Mouse (Mus musculus) liver, adult 2 months (tissue): Measurements from ENCODE around the gene 4930404N11Rik. TPM values are rescaled to one million over a fixed set of nuclear protein-coding genes. Genes with fewer than 3 reads are reported as not detected.

Experiments
- DNase-seq: peaks from one replicate; pipeline ENCODE4 v3.0.0-alpha.2; 2011; ENCODE audit warnings: low read depth, low spot score; ENCODE audit errors: extremely low read depth
- H3K27ac ChIP-seq: fragments of 200-500 bp; replicated peaks from 2 replicates; pipeline ENCODE4 v1.5.1; 2012; ENCODE audit warnings: low read depth, mild to moderate bottlenecking, control low read depth, inconsistent platforms, low read length; ENCODE audit not compliant: insufficient read depth
- H3K27me3 ChIP-seq: fragments of 200-500 bp; 2 replicates; pipeline ENCODE4 v1.6.1; 2012; ENCODE audit warnings: mild to moderate bottlenecking, moderate library complexity, low read length, inconsistent platforms; ENCODE audit not compliant: control insufficient read depth, insufficient read depth
- H3K36me3 ChIP-seq: fragments of 200-500 bp; 2 replicates; pipeline ENCODE4 v1.6.1; 2012; ENCODE audit warnings: low read length, inconsistent platforms; ENCODE audit not compliant: control insufficient read depth, insufficient read depth
- H3K4me1 ChIP-seq: fragments of 200-500 bp; 2 replicates; pipeline ENCODE4 v1.6.1; 2011; ENCODE audit warnings: low read length; ENCODE audit not compliant: control insufficient read depth, insufficient read depth
- H3K4me3 ChIP-seq: fragments of 200-500 bp; 2 replicates; pipeline ENCODE4 v1.5.1; 2011; ENCODE audit warnings: low read depth, mild to moderate bottlenecking, control low read depth, low read length, moderate library complexity; ENCODE audit not compliant: insufficient read depth
- H3K79me2 ChIP-seq: fragments of 200-500 bp; 2 replicates; pipeline ENCODE4 v1.6.1; 2012; ENCODE audit warnings: inconsistent platforms, mild to moderate bottlenecking, low read length, moderate library complexity; ENCODE audit not compliant: control insufficient read depth, insufficient read depth
- H3K9ac ChIP-seq: fragments of 200-500 bp; 2 replicates; pipeline ENCODE4 v1.6.1; 2012; ENCODE audit warnings: low read depth, mild to moderate bottlenecking, control low read depth, inconsistent platforms, low read length
- CTCF ChIP-seq: fragments of 200-500 bp; IDR thresholded peaks from 2 replicates; pipeline ENCODE4 v1.5.1; 2011; ENCODE audit warnings: low read depth, low read length, control low read depth
- POLR2A ChIP-seq: fragments of 200-500 bp; IDR thresholded peaks from 2 replicates; pipeline ENCODE4 v1.6.1; 2011; ENCODE audit warnings: low read length, control low read depth; ENCODE audit not compliant: insufficient read depth; ENCODE audit errors: extremely low read depth
- WGBS: fragments of 180-500 bp; shearing (Covaris S2); methylation state at CpG from one replicate; pipeline ENCODE4 v1.1.7; 2018; 5-methylcytosine and 5-hydroxymethylcytosine counted together
- polyA plus RNA-seq: library from polyadenylated mRNA; depleted of rRNA; stranded (reverse); fragments of >200 nt; gene quantifications from 2 replicates; pipeline ENCODE4 v1.2.3, GENCODE M21; 2012; rRNA removed
- total RNA-seq: library from RNA; depleted of rRNA; stranded (reverse); fragments of >200 nt; gene quantifications from 2 replicates; pipeline ENCODE4 v1.2.3, GENCODE M21; 2014; rRNA removed

4930404N11Rik gene
- total RNA-seq (0.47 TPM in 1 of 2 replicates, not detected in the other), polyA plus RNA-seq (0.12 and 0.37 TPM in 2 replicates)

GRCm38 (mm10) chr10:81365672-81366476 is at the start of gene 4930404N11Rik:
Gene 4930404N11Rik, minus strand, starts transcription at chr10:81365816.
- no peak for DNase-seq
- WGBS, result 55% methylated on average over 12 of the region's 12 CpGs
- TF ChIP-seq POLR2A (no peak), CTCF (no peak)
- Histone ChIP-seq H3K27me3 (no peaks in the 10 kb centered on the region), H3K27ac (no peak within 1 kb of the TSS), H3K36me3 (no peaks in the 10 kb centered on the region; the same call in 1 of the 2 replicates), H3K4me1 (no peaks in the 10 kb centered on the region), H3K9ac (no peak within 1 kb of the TSS), H3K79me2 (no peaks in the 10 kb centered on the region), H3K4me3 (no peak within 1 kb of the TSS)

GRCm38 (mm10) chr10:81415146-81415545 is 49.5 kb upstream of the 4930404N11Rik start:
- DNase-seq, result no peak
- TF ChIP-seq CTCF, result no peak
- no peak for TF ChIP-seq POLR2A
- peaks cover 40% of the 10 kb centered on the region for H3K79me2 ChIP-seq
- peak overlapping the region; percentile 32 for H3K9ac ChIP-seq
- no peaks in the 10 kb centered on the region for H3K27me3 ChIP-seq
- WGBS, result 61% methylated on average over 5 of the region's 5 CpGs
- peak overlapping the region; percentile 89 for H3K27ac ChIP-seq
- H3K4me1 ChIP-seq, result peaks cover 83% of the 10 kb centered on the region
- H3K36me3 ChIP-seq, result no peaks in the 10 kb centered on the region
- no peak overlapping the region for H3K4me3 ChIP-seq

- peak overlapping the region; percentile 86 for H3K9ac ChIP-seq
- DNase-seq, result no peak
- no peak for TF ChIP-seq POLR2A
- no peak for TF ChIP-seq CTCF
- peaks cover 38% of the 10 kb centered on the region; the same call in 1 of the 2 replicates for H3K79me2 ChIP-seq
- H3K27me3 ChIP-seq, result no peaks in the 10 kb centered on the region
- no peaks in the 10 kb centered on the region for H3K36me3 ChIP-seq
- no peak overlapping the region for H3K4me3 ChIP-seq
- peaks cover 82% of the 10 kb centered on the region for H3K4me1 ChIP-seq
- H3K27ac ChIP-seq, result peak overlapping the region; percentile 89
Measured at GRCm38 (mm10) chr10:81414682-81415081, 49.1 kb upstream of the 4930404N11Rik start.

GRCm38 (mm10) chr10:81413310-81414261 is 48.0 kb upstream of the 4930404N11Rik start:
- 14% methylated on average over 26 of the region's 26 CpGs for WGBS
- H3K36me3 ChIP-seq, result no peaks in the 10 kb centered on the region
- H3K4me3 ChIP-seq, result peak overlapping the region; percentile 59
- peaks cover 29% of the 10 kb centered on the region; the same call in 1 of the 2 replicates for H3K79me2 ChIP-seq
- H3K27me3 ChIP-seq, result no peaks in the 10 kb centered on the region
- H3K4me1 ChIP-seq, result peaks cover 79% of the 10 kb centered on the region
- TF ChIP-seq CTCF (no peak), POLR2A (no peak)
- H3K9ac ChIP-seq, result peak overlapping the region; percentile 86
- DNase-seq, result peak; percentile 49
- peak overlapping the region; percentile 89 for H3K27ac ChIP-seq

GRCm38 (mm10) chr10:81412586-81413309 is 47.1 kb upstream of the 4930404N11Rik start:
- Histone ChIP-seq H3K4me1 (peaks cover 77% of the 10 kb centered on the region), H3K27me3 (no peaks in the 10 kb centered on the region), H3K36me3 (peaks cover 2% of the 10 kb centered on the region; the same call in 1 of the 2 replicates), H3K79me2 (peaks cover 29% of the 10 kb centered on the region; the same call in 1 of the 2 replicates), H3K27ac (peak overlapping the region; percentile 89), H3K4me3 (peak overlapping the region; percentile 7; the same call in 1 of the 2 replicates), H3K9ac (peak overlapping the region; percentile 55)
- WGBS, result 59% methylated on average over 16 of the region's 16 CpGs
- no peak for DNase-seq
- TF ChIP-seq POLR2A, result no peak
- TF ChIP-seq CTCF, result no peak
